Mouse (Mus musculus) heart, embryonic 11.5 days (tissue): Measurements from ENCODE around the gene Khk. TPM values are rescaled to one million over a fixed set of nuclear protein-coding genes. Genes with fewer than 3 reads are reported as not detected.
A peak's percentile ranks its signal among the peaks of the same experiment; 100 is the strongest.

Experiments
- ATAC-seq: fragments of 200-750 bp; cut with Nextera tagmentation; replicated peaks from 2 replicates; pipeline ENCODE4 v1.8.0; 2017; ENCODE audit warnings: moderate library complexity; ENCODE audit not compliant: insufficient number of reproducible peaks, low FRiP score, low TSS enrichment
- H3K27ac ChIP-seq: fragments of 300-500 bp; sonication (generic); 2 replicates; pipeline ENCODE4 v1.5.1; 2014; ENCODE audit warnings: mild to moderate bottlenecking, low read depth, low read length
- H3K27me3 ChIP-seq: fragments of 300-500 bp; sonication (generic); 2 replicates; pipeline ENCODE4 v1.6.1; 2014; ENCODE audit warnings: mild to moderate bottlenecking, low read length, mixed read lengths; ENCODE audit not compliant: control insufficient read depth, insufficient read depth
- H3K36me3 ChIP-seq: fragments of 300-500 bp; sonication (generic); 2 replicates; pipeline ENCODE4 v1.6.1; 2014; ENCODE audit warnings: mild to moderate bottlenecking, low read length, moderate library complexity, mixed read lengths; ENCODE audit not compliant: control insufficient read depth, insufficient read depth
- H3K4me1 ChIP-seq: fragments of 300-500 bp; sonication (generic); 2 replicates; pipeline ENCODE4 v1.6.1; 2014; ENCODE audit warnings: low read length; ENCODE audit not compliant: control insufficient read depth, insufficient read depth
- H3K4me2 ChIP-seq: fragments of 300-500 bp; sonication (generic); 2 replicates; pipeline ENCODE4 v1.6.1; 2014; ENCODE audit warnings: mild to moderate bottlenecking, moderate library complexity
- H3K4me3 ChIP-seq: fragments of 300-500 bp; sonication (generic); 2 replicates; pipeline ENCODE4 v1.5.1; 2014; ENCODE audit warnings: low read depth, low read length
- H3K9ac ChIP-seq: fragments of 300-500 bp; sonication (generic); 2 replicates; pipeline ENCODE4 v1.6.1; 2014; ENCODE audit warnings: mild to moderate bottlenecking, low read depth, low read length, moderate library complexity
- H3K9me3 ChIP-seq: fragments of 300-500 bp; sonication (generic); replicated peaks from 2 replicates; pipeline ENCODE4 v1.6.1; 2016; ENCODE audit warnings: low read length; ENCODE audit not compliant: control insufficient read depth
- WGBS: fragments of 180-500 bp; shearing (Covaris S2); extraction: QIAGEN DNeasy Blood & Tissue Kit; methylation state at CpG from one replicate; pipeline ENCODE4 v1.1.7; 2014; ENCODE audit not compliant: insufficient replicate concordance; 5-methylcytosine and 5-hydroxymethylcytosine counted together
- polyA plus RNA-seq: library from polyadenylated mRNA; unstranded; fragments of >200 nt; fragmentation: Nextera tagmentation; extraction: Ambion mirVana; gene quantifications from 2 replicates; pipeline ENCODE4 v1.2.1, GENCODE M21; 2014

The Khk gene
- polyA plus RNA-seq, 1 experiment from 2014 or later = 11.3 TPM

- no peaks in the 10 kb centered on the region for H3K9me3 ChIP-seq
- peak overlapping the region; percentile 69 for H3K4me2 ChIP-seq
- WGBS = 88% methylated on average over 2 of the region's 2 CpGs
- peak overlapping the region; percentile 88; the same call in 1 of the 2 replicates for H3K9ac ChIP-seq
- peaks cover 12% of the 10 kb centered on the region for H3K4me1 ChIP-seq
- no peaks in the 10 kb centered on the region for H3K27me3 ChIP-seq
- H3K36me3 ChIP-seq = peaks cover 13% of the 10 kb centered on the region
- H3K27ac ChIP-seq = no peak overlapping the region
- ATAC-seq = no peak
- H3K4me3 ChIP-seq = no peak overlapping the region
Measured at GRCm38 (mm10) chr5:30960814-30961213, 39.6 kb downstream of the Khk start.

DNA sequence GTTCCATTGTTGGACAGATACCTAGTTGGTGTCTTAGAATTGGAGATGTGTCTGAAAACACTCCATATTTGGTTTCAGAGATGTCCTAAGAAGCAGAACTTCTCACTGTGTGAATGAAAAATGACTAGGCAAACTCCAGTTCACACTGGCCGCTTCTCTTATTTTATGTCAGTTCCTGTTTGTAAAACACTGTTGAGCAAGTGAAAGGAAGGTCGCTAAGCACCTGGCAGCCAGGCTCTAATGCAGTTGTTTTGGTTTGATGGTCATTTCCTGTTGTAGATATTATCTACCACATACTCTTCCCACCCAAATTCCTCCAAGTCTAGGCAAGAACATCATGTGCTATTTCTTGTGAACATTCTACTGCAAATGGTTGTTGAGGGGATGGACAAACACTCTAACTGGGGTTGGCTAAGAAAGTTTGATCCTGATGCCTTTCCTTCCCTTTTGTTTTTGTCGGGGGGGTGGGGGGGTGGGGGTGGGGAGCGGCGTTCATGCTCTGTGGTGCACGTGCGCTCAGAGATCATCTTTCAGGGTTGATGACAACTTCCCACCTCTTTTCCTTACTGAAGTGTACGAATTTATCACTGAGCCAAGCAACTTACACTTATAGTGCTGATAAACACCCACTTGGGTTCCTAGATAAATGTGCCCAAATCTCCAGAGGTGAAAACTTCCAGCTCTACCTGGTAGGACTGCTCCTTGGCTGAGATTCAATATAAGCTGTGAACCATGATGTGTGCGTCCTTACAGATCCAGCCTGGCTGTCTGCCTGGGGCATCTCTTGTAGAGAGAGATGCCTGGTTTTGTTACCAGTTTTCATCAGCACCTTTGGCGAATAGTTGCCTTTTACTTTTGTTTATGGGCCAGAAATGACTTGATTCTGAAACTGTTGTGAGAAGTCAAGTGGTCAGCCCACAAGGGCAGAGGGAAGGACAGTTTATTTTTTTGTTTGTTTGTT lies 40.6 kb downstream of the Khk start:
- Histone ChIP-seq H3K27ac (no peak overlapping the region), H3K27me3 (no peaks in the 10 kb centered on the region), H3K4me1 (peaks cover 12% of the 10 kb centered on the region), H3K36me3 (peaks cover 10% of the 10 kb centered on the region), H3K9me3 (no peaks in the 10 kb centered on the region), H3K9ac (no peak overlapping the region), H3K4me3 (no peak overlapping the region), H3K4me2 (no peak overlapping the region)
- ATAC-seq = no peak
- 57% methylated on average over 10 of the region's 10 CpGs for WGBS

- 74% methylated on average over 3 of the region's 3 CpGs for WGBS
- Histone ChIP-seq H3K4me1 (peaks cover 4% of the 10 kb centered on the region), H3K9ac (no peak overlapping the region), H3K27ac (no peak overlapping the region), H3K4me3 (no peak overlapping the region), H3K27me3 (no peaks in the 10 kb centered on the region), H3K4me2 (no peak overlapping the region), H3K36me3 (no peaks in the 10 kb centered on the region), H3K9me3 (no peaks in the 10 kb centered on the region)
- no peak for ATAC-seq
Measured at GRCm38 (mm10) chr5:30963916-30964315, 42.7 kb downstream of the Khk start.

DNA sequence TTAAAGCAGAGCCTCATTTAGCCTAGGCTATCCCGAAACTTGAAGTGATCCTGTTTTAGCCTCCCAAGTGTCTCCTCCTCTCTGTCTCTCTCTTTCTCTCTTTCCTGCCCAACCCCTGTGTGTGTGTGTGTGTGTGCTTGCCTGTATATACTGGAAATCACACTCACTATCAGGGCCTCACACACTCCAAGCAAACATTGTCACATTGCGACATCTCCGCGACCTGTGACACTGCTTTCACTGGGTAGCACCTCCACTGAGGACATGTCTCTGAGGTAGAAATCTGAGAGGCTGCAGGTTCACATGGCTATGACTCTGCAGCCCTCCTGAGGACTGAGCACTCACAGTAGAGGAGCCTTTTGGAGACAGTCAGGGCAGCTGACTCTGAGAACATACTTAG lies 45.0 kb downstream of the Khk start:
- no peaks in the 10 kb centered on the region for H3K9me3 ChIP-seq
- no peak for ATAC-seq
- H3K4me1 ChIP-seq = no peaks in the 10 kb centered on the region
- H3K27ac ChIP-seq = no peak overlapping the region
- no peaks in the 10 kb centered on the region for H3K36me3 ChIP-seq
- 81% methylated on average over 4 of the region's 4 CpGs for WGBS
- no peak overlapping the region for H3K9ac ChIP-seq
- no peaks in the 10 kb centered on the region for H3K27me3 ChIP-seq
- H3K4me3 ChIP-seq = no peak overlapping the region
- H3K4me2 ChIP-seq = no peak overlapping the region

- no peak for ATAC-seq
Measured at GRCm38 (mm10) chr5:30968416-30968815, 47.2 kb downstream of the Khk start, which contains the start of gene Tcf23. Tcf23 (plus strand) TSS chr5:30968662.

GRCm38 (mm10) chr5:30969440-30969839 lies 48.2 kb downstream of the Khk start:
- H3K4me2 ChIP-seq = no peak overlapping the region
- H3K27me3 ChIP-seq = no peaks in the 10 kb centered on the region
- H3K27ac ChIP-seq = no peak overlapping the region
- H3K36me3 ChIP-seq = no peaks in the 10 kb centered on the region
- no peak for ATAC-seq
- no peaks in the 10 kb centered on the region for H3K4me1 ChIP-seq
- 65% methylated on average over 2 of the region's 2 CpGs for WGBS
- no peak overlapping the region for H3K4me3 ChIP-seq
- H3K9me3 ChIP-seq = no peaks in the 10 kb centered on the region
- no peak overlapping the region for H3K9ac ChIP-seq

More at GRCm38 (mm10) chr5:30968416-30968815, 47.2 kb downstream of the Khk start, which contains the start of gene Tcf23:
- H3K9ac ChIP-seq = no peak within 1 kb of the TSS
- no peaks in the 10 kb centered on the region for H3K27me3 ChIP-seq
- no peaks in the 10 kb centered on the region for H3K36me3 ChIP-seq
- H3K4me3 ChIP-seq = no peak within 1 kb of the TSS
- H3K4me2 ChIP-seq = no peak within 1 kb of the TSS
- H3K27ac ChIP-seq = no peak within 1 kb of the TSS
- H3K4me1 ChIP-seq = no peaks in the 10 kb centered on the region
- no peaks in the 10 kb centered on the region for H3K9me3 ChIP-seq
- 55% methylated on average over 8 of the region's 8 CpGs for WGBS

DNA sequence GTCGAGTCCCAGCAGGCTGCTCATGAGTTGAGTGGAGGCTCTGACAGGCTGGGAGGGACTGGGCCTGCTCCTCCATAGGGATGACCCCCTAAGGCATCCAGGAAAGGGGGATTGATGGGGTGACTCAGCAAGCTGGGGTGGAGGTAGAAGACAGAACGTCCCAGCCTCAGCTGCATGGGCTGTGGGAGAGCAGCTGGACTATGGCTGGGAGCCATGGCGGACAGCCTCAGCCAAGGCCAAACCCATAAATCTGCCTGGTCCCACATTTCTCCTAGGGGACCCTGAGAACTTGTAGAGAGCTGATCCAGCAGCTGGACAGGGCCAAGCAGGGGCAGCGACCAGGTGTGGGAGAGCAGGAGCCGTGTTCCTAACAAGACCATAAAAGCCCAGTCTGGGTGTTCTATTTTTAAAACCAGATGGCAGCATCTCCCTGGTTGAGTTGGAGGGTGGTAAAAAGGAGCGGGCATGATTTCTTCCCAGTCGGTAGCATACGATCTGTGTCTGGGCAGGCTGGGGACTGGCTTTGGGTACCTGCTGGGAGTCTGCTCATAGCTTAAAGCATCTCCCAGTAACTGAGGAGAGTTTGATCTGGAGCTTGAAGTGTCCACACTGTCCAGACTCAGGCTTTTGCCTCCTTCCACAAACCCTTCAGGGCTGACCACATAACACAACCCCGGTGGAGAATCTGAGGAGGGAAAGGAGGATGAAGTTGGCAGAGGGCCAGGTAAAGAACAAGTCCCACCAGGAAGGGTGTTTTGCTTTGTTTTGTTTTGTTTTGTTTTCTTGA lies 53.8 kb downstream of the Khk start:
- Histone ChIP-seq H3K4me2 (no peak overlapping the region), H3K4me3 (no peak overlapping the region), H3K4me1 (no peaks in the 10 kb centered on the region), H3K27me3 (no peaks in the 10 kb centered on the region), H3K27ac (no peak overlapping the region), H3K9me3 (no peaks in the 10 kb centered on the region), H3K36me3 (no peaks in the 10 kb centered on the region), H3K9ac (no peak overlapping the region)
- no peak for ATAC-seq
- WGBS = 65% methylated on average over 9 of the region's 9 CpGs
